Mouse (Mus musculus): ENCODE measurements around the gene Atf6. TPM values are rescaled to one million over a fixed set of nuclear protein-coding genes. Genes with fewer than 3 reads are reported as not detected.

Gene Atf6
- polyA plus RNA-seq, 1 experiment from 2014 or later, result 9.8 TPM

Other genes with a start within 250 kb of the Atf6 start
- gene Olfml2b, start 223.2 kb downstream of the Atf6 start, polyA plus RNA-seq (2014; fragmentation: Nextera tagmentation; extraction: Ambion mirVana), result 4.4 and 6.0 TPM in 2 replicates
- gene Gm26620, start 17.3 kb upstream of the Atf6 start, polyA plus RNA-seq (2014; fragmentation: Nextera tagmentation; extraction: Ambion mirVana), result 0.37 TPM in 1 of 2 replicates, not detected in the other
- 28.7 and 29.3 TPM in 2 replicates for gene Dusp12, start 17.8 kb upstream of the Atf6 start, polyA plus RNA-seq (2014; fragmentation: Nextera tagmentation; extraction: Ambion mirVana)
- gene Fcrlb, start 45.2 kb upstream of the Atf6 start, polyA plus RNA-seq (2014; fragmentation: Nextera tagmentation; extraction: Ambion mirVana), result not detected in 2 replicates
- not detected in 2 replicates for gene Fcrla, start 59.8 kb upstream of the Atf6 start, polyA plus RNA-seq (2014; fragmentation: Nextera tagmentation; extraction: Ambion mirVana)
- gene Fcgr2b, start 108.8 kb upstream of the Atf6 start, polyA plus RNA-seq (2014; fragmentation: Nextera tagmentation; extraction: Ambion mirVana), result 0.31 TPM in 1 of 2 replicates, not detected in the other
- gene Fcgr4, start 151.1 kb upstream of the Atf6 start, polyA plus RNA-seq (2014; fragmentation: Nextera tagmentation; extraction: Ambion mirVana), result 0.21 and 0.35 TPM in 2 replicates
- gene Fcgr3, start 197.2 kb upstream of the Atf6 start, polyA plus RNA-seq (2014; fragmentation: Nextera tagmentation; extraction: Ambion mirVana), result 4.3 TPM in 2 replicates
- gene Cfap126, start 246.1 kb upstream of the Atf6 start, polyA plus RNA-seq (2014; fragmentation: Nextera tagmentation; extraction: Ambion mirVana), result 1.5 and 2.9 TPM in 2 replicates